Mouse (Mus musculus): ENCODE measurements at regions not wholly inside any gene's neighbourhood (a gene's known extent, or its start where the extent isn't known, plus 50 kb on each side); places are given as distances from the start of the nearest gene placed in this dataset.

GRCm38 (mm10) chr5:77468467-77468866 is 60.6 kb upstream of the Igfbp7 start:
- H3K4me3 ChIP-seq = no peak overlapping the region
- H3K4me1 ChIP-seq (replicated peaks) = no peaks in the 10 kb centered on the region
- no peaks in the 10 kb centered on the region for H3K9me3 ChIP-seq
- no peak for ATAC-seq (ENCODE audit: low FRiP score, low read depth)
- H3K27ac ChIP-seq (replicated peaks) = no peak overlapping the region
- H3K36me3 ChIP-seq = no peaks in the 10 kb centered on the region
- H3K27me3 ChIP-seq = no peaks in the 10 kb centered on the region
- H3K9ac ChIP-seq = no peak overlapping the region
- 61% methylated on average over 15 of the region's 15 CpGs for WGBS
- H3K4me2 ChIP-seq = no peak overlapping the region

GRCm38 (mm10) chr5:77464851-77465548 is 57.2 kb upstream of the Igfbp7 start:
- Histone ChIP-seq H3K9ac (no peak overlapping the region), H3K27ac (replicated peaks) (no peak overlapping the region), H3K9me3 (no peaks in the 10 kb centered on the region), H3K36me3 (no peaks in the 10 kb centered on the region), H3K4me3 (no peak overlapping the region), H3K27me3 (no peaks in the 10 kb centered on the region), H3K4me1 (replicated peaks) (0 out of 2 replicates have a peak, but pooled peaks cover 4% of the 10 kb centered on the region), H3K4me2 (no peak overlapping the region)
- no peak for ATAC-seq (ENCODE audit: low FRiP score, low read depth)
- WGBS = 64% methylated on average over 19 of the region's 19 CpGs

GRCm38 (mm10) chr5:77459896-77460717 is 52.3 kb upstream of the Igfbp7 start:
- under 1% methylated on average over 28 of the region's 29 CpGs for WGBS
- peak; percentile 89 for ATAC-seq (ENCODE audit: low FRiP score, low read depth)
- peak overlapping the region; percentile 77 for H3K27ac ChIP-seq (replicated peaks)

More at GRCm38 (mm10) chr5:77459896-77460717, 52.3 kb upstream of the Igfbp7 start:
- H3K27me3 ChIP-seq = no peaks in the 10 kb centered on the region
- H3K36me3 ChIP-seq = no peaks in the 10 kb centered on the region
- no peaks in the 10 kb centered on the region for H3K9me3 ChIP-seq
- H3K4me3 ChIP-seq = peak overlapping the region; percentile 47
- H3K4me2 ChIP-seq = peak overlapping the region; percentile 59
- H3K9ac ChIP-seq = peak overlapping the region; percentile 50
- H3K4me1 ChIP-seq (replicated peaks) = 0 out of 2 replicates have a peak, but pooled peaks cover 4% of the 10 kb centered on the region

All from hindbrain, embryonic 15.5 days (tissue).